Mouse (Mus musculus) bone marrow, adult 2 months (tissue): ENCODE results near the gene Scd4.

Source experiments
- CTCF ChIP-seq: fragments of 200-500 bp; IDR thresholded peaks from 2 replicates; pipeline ENCODE4 v1.5.1; 2011; ENCODE audit warnings: low read length, control low read depth; ENCODE audit not compliant: control insufficient read depth, insufficient read depth
- POLR2A ChIP-seq: fragments of 200-500 bp; IDR thresholded peaks from 2 replicates; pipeline ENCODE4 v1.6.1; 2011; ENCODE audit warnings: low read depth, mild to moderate bottlenecking, control low read depth, low read length, borderline replicate concordance; ENCODE audit not compliant: control insufficient read depth

DNA sequence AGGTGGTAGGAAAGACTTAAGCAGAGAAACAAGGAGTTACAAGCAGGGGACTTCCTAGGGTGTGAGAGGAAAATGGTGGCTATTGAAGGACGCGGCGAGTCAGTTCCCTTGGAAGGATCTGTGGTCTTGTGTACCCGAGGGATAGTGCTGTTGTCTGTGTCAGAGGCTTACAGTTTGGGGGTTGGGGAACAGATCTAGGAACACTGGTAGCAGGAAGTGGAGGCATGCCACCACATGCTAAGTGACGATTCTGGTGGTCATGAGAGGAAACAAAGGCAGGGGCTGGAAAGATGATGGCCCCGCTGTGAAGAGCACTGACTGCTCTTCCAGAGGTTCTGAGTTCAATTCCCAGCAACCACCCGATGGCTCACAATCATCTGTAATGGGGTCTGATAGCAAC, 32.4 kb upstream of the Scd4 start:
- no peak for TF ChIP-seq CTCF
- no peak for TF ChIP-seq POLR2A
